Mouse (Mus musculus) testis, postnatal 10 days (tissue): ENCODE measurements at regions not wholly inside any gene's neighbourhood (a gene's known extent, or its start where the extent isn't known, plus 50 kb on each side); places are given as distances from the start of the nearest gene placed in this dataset.

Experiments used
- DNase-seq: peaks from one replicate; pipeline ENCODE4 v3.0.0; 2021; ENCODE audit warnings: low spot score

DNA sequence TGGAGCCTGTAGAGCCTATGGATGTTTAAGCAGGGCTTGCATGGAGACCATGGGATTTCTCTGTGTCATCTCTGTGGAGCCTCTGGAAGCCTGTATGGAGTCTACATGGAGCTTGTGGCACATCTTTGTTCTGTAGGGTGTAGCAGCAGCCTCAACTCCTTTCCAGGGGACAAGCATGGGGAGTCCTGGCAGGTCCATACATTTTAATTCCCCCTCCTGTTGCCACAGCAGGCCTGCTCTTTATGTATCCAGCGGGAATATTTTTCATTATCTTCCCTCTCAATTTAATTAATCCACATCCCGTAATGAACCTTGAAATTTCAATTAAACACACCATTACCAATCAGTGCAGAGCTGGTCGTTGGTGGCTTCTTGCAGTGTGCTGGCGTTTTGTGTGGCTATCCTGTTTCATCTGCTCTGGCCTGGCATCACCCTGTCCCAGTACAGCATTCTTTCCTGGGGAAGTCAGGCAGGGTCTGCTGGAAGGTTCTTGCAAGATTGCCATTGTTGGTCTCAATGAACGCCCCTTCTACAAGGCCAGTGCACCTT lies 81.8 kb upstream of the Hdac4 start:
- DNase-seq = no peak

DNA sequence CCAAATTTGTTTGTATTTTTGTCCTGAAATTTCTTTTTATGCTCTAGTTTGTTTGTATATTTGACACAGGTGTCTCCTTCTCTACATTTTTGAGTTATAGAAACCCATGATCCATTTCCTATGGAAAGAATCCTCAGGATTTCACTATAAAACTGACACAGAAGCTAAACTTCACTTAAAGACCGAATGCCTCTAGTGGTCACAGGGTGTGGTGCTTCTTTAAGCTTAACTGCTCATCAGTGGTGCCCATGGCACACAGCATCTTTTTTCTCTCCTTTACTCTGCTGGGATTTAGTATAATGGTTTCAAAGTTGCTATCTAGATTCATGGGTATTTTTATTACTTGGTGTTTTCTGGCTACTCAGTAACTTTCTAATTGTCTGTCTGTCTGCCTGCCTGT lies 79.9 kb upstream of the Hdac4 start:
- DNase-seq = no peak

DNA sequence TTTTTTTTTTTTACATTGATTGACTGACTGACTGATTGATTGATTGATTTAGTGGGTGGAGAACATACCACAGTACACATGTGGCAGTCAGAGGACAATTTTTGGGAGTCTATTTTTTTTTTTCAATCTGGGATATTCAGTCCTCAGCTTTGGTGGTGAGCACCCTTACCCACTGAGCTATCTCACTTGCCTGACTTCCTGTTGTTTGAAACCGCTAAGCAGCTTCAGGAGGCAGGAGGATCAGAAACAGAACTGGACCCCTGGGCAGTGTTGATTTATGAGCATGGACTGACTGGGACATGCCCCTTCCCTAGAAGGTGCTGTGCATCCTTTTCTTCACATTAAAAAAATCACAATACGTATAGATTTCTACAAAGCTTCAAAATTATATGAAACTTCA lies 78.3 kb upstream of the Hdac4 start:
- DNase-seq = no peak

- no peak for DNase-seq
Observed at GRCm38 (mm10) chr1:92271676-92272291, 76.3 kb upstream of the Hdac4 start.

GRCm38 (mm10) chr1:92270486-92271058 lies 75.1 kb upstream of the Hdac4 start:
- DNase-seq = no peak

DNA sequence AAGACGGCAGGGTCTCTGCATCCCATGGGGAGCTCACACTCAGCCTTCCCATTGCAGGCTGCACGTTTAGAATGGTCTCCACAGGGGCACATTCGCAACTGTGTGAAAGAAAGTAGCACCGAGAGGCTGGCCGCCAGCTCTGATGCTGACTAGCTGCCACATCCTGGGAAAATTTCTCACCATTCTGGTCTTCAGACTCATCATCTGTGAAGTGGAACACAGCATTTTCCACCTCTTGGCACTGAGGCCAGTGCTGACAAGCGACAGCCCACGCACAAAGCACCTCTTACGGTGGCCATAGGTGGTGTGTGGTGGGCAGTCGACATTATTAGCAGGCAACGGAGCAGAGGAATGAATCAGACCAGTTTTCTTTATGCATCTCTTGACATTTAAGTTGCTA lies 74.0 kb upstream of the Hdac4 start:
- no peak for DNase-seq

DNA sequence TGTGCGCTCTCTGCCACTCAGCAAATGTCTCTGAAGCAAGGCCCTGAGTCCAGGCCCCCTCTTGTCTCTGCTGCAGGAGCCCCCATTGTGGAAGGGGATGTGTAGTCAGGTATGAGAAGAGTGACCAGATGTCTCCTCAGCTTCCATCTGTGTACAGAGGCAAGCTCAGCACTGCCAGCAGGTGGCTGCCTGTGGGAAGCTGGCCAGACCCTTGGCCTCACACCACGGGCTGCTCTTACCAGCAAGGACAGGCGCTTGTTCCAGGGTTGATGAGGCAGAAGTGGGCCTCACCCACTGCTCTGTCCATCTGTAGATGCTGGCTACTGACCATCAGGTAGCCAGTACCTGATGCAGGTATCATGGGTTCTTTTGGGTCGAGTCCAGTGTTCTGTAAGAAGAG lies 69.4 kb upstream of the Hdac4 start:
- no peak for DNase-seq

DNA sequence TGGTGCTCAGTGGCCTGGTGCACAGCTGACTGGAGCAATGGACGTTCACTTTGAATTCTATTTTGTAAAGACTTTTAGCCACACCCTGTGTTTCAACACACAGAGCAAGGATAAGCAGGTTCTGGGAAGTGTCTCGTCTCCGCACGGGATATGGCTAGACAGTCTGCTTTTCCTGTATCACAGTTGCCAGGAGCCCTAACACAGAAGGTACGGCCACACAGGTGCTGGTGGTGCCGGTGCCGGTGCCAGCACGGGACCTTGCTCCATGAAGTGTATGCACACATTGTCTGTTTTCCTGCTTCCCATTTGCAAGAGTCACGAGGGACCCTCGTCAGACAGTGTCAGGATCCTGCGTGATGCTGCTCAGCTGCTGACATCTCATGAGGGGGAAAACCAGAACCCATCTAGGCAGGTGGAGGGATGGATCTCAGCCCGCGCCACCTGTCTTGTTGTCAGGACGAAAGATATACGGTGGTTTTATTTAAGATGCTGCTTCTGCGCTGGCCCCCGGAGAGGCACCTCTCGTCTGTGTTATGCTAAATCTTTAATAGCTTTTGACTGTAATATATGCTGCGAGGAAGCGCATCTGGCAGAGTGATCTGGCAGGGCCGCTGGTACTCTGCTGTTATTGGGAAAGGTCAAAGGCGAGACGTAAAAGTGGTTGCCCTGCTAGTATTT lies 64.4 kb upstream of the Hdac4 start:
- DNase-seq = no peak

- no peak for DNase-seq
Observed at GRCm38 (mm10) chr1:92258026-92258425, 62.5 kb upstream of the Hdac4 start.

- no peak for DNase-seq
Observed at GRCm38 (mm10) chr1:92253086-92253485, 57.6 kb upstream of the Hdac4 start.

GRCm38 (mm10) chr1:92250594-92251463 lies 55.3 kb upstream of the Hdac4 start:
- no peak for DNase-seq
